Mouse (Mus musculus) 3T3-L1 (cell line): Measurements from ENCODE around the gene Kcnmb2.

Source experiments
- DNase-seq: peaks from one replicate; pipeline ENCODE4 v3.0.0-alpha.2; 2015; ENCODE audit warnings: low read depth, low spot score

The Kcnmb2 gene

GRCm38 (mm10) chr3:32012205-32012931 is 110.1 kb downstream of the Kcnmb2 start:
- DNase-seq: no peak

- DNase-seq: peak; percentile 85
Measured at GRCm38 (mm10) chr3:32020981-32021380, 118.7 kb downstream of the Kcnmb2 start.

- no peak for DNase-seq
Measured at GRCm38 (mm10) chr3:32029375-32030050, 127.2 kb downstream of the Kcnmb2 start.

GRCm38 (mm10) chr3:32032381-32032780 is 130.1 kb downstream of the Kcnmb2 start:
- DNase-seq: no peak

- DNase-seq: no peak
Measured at GRCm38 (mm10) chr3:32043814-32044213, 141.5 kb downstream of the Kcnmb2 start.

GRCm38 (mm10) chr3:32048777-32049176 is 146.5 kb downstream of the Kcnmb2 start:
- no peak for DNase-seq

- no peak for DNase-seq
Measured at GRCm38 (mm10) chr3:32052596-32052995, 150.3 kb downstream of the Kcnmb2 start.

- no peak for DNase-seq
Measured at GRCm38 (mm10) chr3:32053610-32054241, 151.4 kb downstream of the Kcnmb2 start.

GRCm38 (mm10) chr3:32059888-32060656 is 157.8 kb downstream of the Kcnmb2 start:
- DNase-seq: no peak

- DNase-seq: no peak
Measured at GRCm38 (mm10) chr3:32062685-32063084, 160.4 kb downstream of the Kcnmb2 start.

- DNase-seq: no peak
Measured at GRCm38 (mm10) chr3:32063312-32063711, 161.0 kb downstream of the Kcnmb2 start.

GRCm38 (mm10) chr3:32067004-32067935 is 165.0 kb downstream of the Kcnmb2 start:
- no peak for DNase-seq

GRCm38 (mm10) chr3:32073881-32074280 is 171.6 kb downstream of the Kcnmb2 start:
- DNase-seq: no peak

GRCm38 (mm10) chr3:32088762-32089161 is 186.5 kb downstream of the Kcnmb2 start:
- DNase-seq: no peak

- DNase-seq: no peak
Measured at GRCm38 (mm10) chr3:32101391-32101790, 199.1 kb downstream of the Kcnmb2 start.

GRCm38 (mm10) chr3:32119851-32120250 is 217.5 kb downstream of the Kcnmb2 start:
- no peak for DNase-seq

- no peak for DNase-seq
Measured at GRCm38 (mm10) chr3:32121731-32122130, 219.4 kb downstream of the Kcnmb2 start.

GRCm38 (mm10) chr3:32125431-32125830 is 223.1 kb downstream of the Kcnmb2 start:
- no peak for DNase-seq

- DNase-seq: no peak
Measured at GRCm38 (mm10) chr3:32128391-32128790, 226.1 kb downstream of the Kcnmb2 start.

- no peak for DNase-seq
Measured at GRCm38 (mm10) chr3:32130696-32131095, 228.4 kb downstream of the Kcnmb2 start.
